Mouse (Mus musculus) gastrocnemius, adult 8-10 months (tissue): ENCODE data around the gene Scgb2b20. TPM values are rescaled to one million over a fixed set of nuclear protein-coding genes. Genes with fewer than 3 reads are reported as not detected.
"Not testable (repeated sequence)": the region's sequence is repeated elsewhere in the genome, so short reads cannot be mapped to it uniquely, and the experiment has no call there.

ENCODE experiments used
- DNase-seq, 2 experiments: peaks; one replicate each; pipeline ENCODE4 v3.0.0; 2022; ENCODE audit warnings: low spot score in 2 of 2
- total RNA-seq, 4 experiments: library from RNA; stranded (reverse); gene quantifications; 2 replicates each; pipeline ENCODE4 v1.2.4; 2022

The Scgb2b20 gene
- not detected for total RNA-seq

- DNase-seq = not testable (repeated sequence)
Measured at GRCm38 (mm10) chr7:33366222-33366621, at the start of gene Scgb2b20. Gene Scgb2b20 (minus strand): TSS chr7:33366322.

- not testable (repeated sequence) for DNase-seq
Measured at GRCm38 (mm10) chr7:33409681-33410080, 43.6 kb upstream of the Scgb2b20 start.

GRCm38 (mm10) chr7:33401650-33402049 lies 35.5 kb upstream of the Scgb2b20 start:
- no peak for DNase-seq

- DNase-seq = not testable (repeated sequence)
Measured at GRCm38 (mm10) chr7:33399749-33400148, 33.6 kb upstream of the Scgb2b20 start.

- DNase-seq = not testable (repeated sequence)
Measured at GRCm38 (mm10) chr7:33372934-33373333, 6.8 kb upstream of the Scgb2b20 start, which contains the start of gene Scgb1b20. Gene Scgb1b20 (plus strand): TSS chr7:33373234.

Other genes with a start within 250 kb of the Scgb2b20 start
- not detected for gene Scgb2b18, start 192.5 kb downstream of the Scgb2b20 start, total RNA-seq
- gene Scgb1b18, start 180.8 kb downstream of the Scgb2b20 start, total RNA-seq = not detected
- gene Scgb2b19, start 86.0 kb downstream of the Scgb2b20 start, total RNA-seq = not detected
- not detected for gene Scgb1b19, start 79.0 kb downstream of the Scgb2b20 start, total RNA-seq
- gene Scgb1b20, start 6.9 kb upstream of the Scgb2b20 start, total RNA-seq = not detected
- gene Scgb2b21, start 154.1 kb upstream of the Scgb2b20 start, total RNA-seq = not detected